Mouse (Mus musculus): Measurements from ENCODE around the gene Casq2. TPM values are rescaled to one million over a fixed set of nuclear protein-coding genes. Genes with fewer than 3 reads are reported as not detected.

Gene Casq2
- polyA plus RNA-seq, 1 experiment from 2014 or later, result 15.5 TPM

DNA sequence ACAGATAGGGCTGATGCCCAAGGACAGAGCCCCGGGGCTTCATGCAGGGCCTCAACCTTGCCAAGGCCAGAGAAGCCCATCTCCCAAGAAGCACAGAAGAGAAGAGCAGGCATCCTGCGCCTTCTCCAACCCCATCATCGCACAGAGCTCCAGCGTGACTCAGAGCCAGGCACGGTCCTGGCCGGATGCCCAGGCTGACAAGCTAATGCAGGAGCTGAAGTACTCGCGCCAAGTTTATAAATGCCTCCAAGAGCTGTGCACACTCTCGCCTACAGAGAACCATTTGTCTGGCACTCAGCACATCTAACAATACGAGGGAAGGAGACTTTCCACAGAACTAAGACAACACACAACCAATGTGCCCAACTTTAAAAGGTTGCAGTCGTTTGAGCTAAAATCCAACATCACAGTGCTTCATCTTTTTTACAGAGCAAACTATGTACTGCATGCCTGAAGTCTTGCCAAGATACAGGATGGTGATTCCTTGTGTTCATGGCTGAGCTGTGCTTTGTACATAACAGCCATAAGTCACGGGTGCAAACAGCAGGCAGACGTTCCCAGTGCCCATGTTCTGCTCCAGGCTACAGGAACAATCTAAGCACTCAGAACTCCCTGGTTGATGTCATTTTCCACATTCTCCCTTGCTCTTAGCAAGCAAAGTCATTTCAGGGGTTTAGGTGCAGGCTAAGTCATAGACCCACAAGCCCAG is 83.1 kb downstream of the Casq2 start:
- Histone ChIP-seq H3K27ac (ENCODE audit: low read length) (peak overlapping the region; percentile 81), H3K4me1 (replicated peaks; ENCODE audit: control insufficient read depth, insufficient read depth, low read length) (peaks cover 31% of the 10 kb centered on the region), H3K9ac (ENCODE audit: low read length) (peak overlapping the region; percentile 53; the same call in 1 of the 2 replicates), H3K36me3 (ENCODE audit: control insufficient read depth, insufficient read depth, low read length) (peaks cover 8% of the 10 kb centered on the region; the same call in 1 of the 2 replicates), H3K27me3 (ENCODE audit: control insufficient read depth, insufficient read depth, low read depth, low read length) (no peaks in the 10 kb centered on the region), H3K9me3 (ENCODE audit: control insufficient read depth, low read length) (no peaks in the 10 kb centered on the region), H3K4me2 (ENCODE audit: low read depth, low read length) (peak overlapping the region; percentile 10; the same call in 1 of the 2 replicates), H3K4me3 (ENCODE audit: low read length) (no peak overlapping the region)
- WGBS, result 10% methylated on average over 13 of the region's 13 CpGs
- peak; percentile 98 for ATAC-seq (ENCODE audit: low read depth)

DNA sequence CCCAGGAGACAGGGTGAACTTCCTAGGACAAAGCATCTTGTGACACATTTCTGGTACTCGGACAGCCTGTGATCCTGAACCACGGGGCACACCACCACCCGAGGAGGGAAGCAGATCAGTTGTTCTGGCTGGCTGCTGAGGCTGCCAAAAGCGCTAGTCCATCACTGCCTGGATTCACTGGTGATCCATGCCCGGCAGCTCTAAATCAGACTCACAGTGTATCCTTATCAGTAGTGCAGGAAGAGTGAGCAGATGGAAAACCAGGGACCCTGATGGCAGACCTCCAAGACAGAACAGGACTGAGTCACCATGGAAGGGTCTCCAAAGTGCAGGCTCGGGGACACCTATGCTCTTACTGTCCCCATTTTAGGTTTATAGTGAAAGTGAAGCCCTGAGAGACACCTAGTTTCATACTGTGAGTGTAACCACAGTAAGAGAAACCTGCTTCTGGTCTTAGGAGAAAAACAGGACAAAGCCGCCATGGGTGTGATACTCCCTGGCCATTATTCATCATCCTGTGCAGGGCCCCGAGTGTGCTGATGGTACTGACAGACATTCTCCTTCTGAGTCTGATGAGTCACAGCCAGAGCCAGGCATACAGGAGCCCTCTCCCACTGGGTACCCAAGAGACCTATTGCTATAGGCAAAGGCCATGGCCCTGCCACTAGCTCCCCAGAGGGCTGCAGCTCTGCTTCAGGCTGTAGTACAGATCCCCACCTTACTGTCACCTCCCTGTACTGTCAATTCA is 88.1 kb downstream of the Casq2 start:
- H3K36me3 ChIP-seq (ENCODE audit: control insufficient read depth, insufficient read depth, low read length), result peaks cover 3% of the 10 kb centered on the region; the same call in 1 of the 2 replicates
- no peak overlapping the region for H3K4me2 ChIP-seq (ENCODE audit: low read depth, low read length)
- no peak overlapping the region for H3K27ac ChIP-seq (ENCODE audit: low read length)
- peaks cover 15% of the 10 kb centered on the region for H3K4me1 ChIP-seq (replicated peaks; ENCODE audit: control insufficient read depth, insufficient read depth, low read length)
- no peak overlapping the region for H3K9ac ChIP-seq (ENCODE audit: low read length)
- no peaks in the 10 kb centered on the region for H3K9me3 ChIP-seq (ENCODE audit: control insufficient read depth, low read length)
- H3K27me3 ChIP-seq (ENCODE audit: control insufficient read depth, insufficient read depth, low read depth, low read length), result no peaks in the 10 kb centered on the region
- no peak overlapping the region for H3K4me3 ChIP-seq (ENCODE audit: low read length)
- WGBS, result 49% methylated on average over 8 of the region's 8 CpGs
- no peak for ATAC-seq (ENCODE audit: low read depth)

- Histone ChIP-seq H3K4me1 (replicated peaks; ENCODE audit: control insufficient read depth, insufficient read depth, low read length) (peaks cover 4% of the 10 kb centered on the region; the same call in 1 of the 2 replicates), H3K9ac (ENCODE audit: low read length) (no peak overlapping the region), H3K4me2 (ENCODE audit: low read depth, low read length) (no peak overlapping the region), H3K27ac (ENCODE audit: low read length) (no peak overlapping the region), H3K36me3 (ENCODE audit: control insufficient read depth, insufficient read depth, low read length) (peaks cover 3% of the 10 kb centered on the region; the same call in 1 of the 2 replicates), H3K27me3 (ENCODE audit: control insufficient read depth, insufficient read depth, low read depth, low read length) (no peaks in the 10 kb centered on the region), H3K9me3 (ENCODE audit: control insufficient read depth, low read length) (no peaks in the 10 kb centered on the region), H3K4me3 (ENCODE audit: low read length) (no peak overlapping the region)
- WGBS, result 86% methylated on average over 17 of the region's 18 CpGs
- ATAC-seq (ENCODE audit: low read depth), result no peak
Measured at GRCm38 (mm10) chr3:102175701-102176100, 89.5 kb downstream of the Casq2 start.

- Histone ChIP-seq H3K4me2 (ENCODE audit: low read depth, low read length) (no peak overlapping the region), H3K4me1 (replicated peaks; ENCODE audit: control insufficient read depth, insufficient read depth, low read length) (peaks cover 2% of the 10 kb centered on the region; the same call in 1 of the 2 replicates), H3K9ac (ENCODE audit: low read length) (no peak overlapping the region), H3K27me3 (ENCODE audit: control insufficient read depth, insufficient read depth, low read depth, low read length) (no peaks in the 10 kb centered on the region), H3K36me3 (ENCODE audit: control insufficient read depth, insufficient read depth, low read length) (peaks cover 4% of the 10 kb centered on the region; the same call in 1 of the 2 replicates), H3K27ac (ENCODE audit: low read length) (no peak overlapping the region), H3K4me3 (ENCODE audit: low read length) (no peak overlapping the region), H3K9me3 (ENCODE audit: control insufficient read depth, low read length) (no peaks in the 10 kb centered on the region)
- ATAC-seq (ENCODE audit: low read depth), result no peak
- WGBS, result 71% methylated on average over 5 of the region's 5 CpGs
Measured at GRCm38 (mm10) chr3:102176116-102176515, 89.9 kb downstream of the Casq2 start.

DNA sequence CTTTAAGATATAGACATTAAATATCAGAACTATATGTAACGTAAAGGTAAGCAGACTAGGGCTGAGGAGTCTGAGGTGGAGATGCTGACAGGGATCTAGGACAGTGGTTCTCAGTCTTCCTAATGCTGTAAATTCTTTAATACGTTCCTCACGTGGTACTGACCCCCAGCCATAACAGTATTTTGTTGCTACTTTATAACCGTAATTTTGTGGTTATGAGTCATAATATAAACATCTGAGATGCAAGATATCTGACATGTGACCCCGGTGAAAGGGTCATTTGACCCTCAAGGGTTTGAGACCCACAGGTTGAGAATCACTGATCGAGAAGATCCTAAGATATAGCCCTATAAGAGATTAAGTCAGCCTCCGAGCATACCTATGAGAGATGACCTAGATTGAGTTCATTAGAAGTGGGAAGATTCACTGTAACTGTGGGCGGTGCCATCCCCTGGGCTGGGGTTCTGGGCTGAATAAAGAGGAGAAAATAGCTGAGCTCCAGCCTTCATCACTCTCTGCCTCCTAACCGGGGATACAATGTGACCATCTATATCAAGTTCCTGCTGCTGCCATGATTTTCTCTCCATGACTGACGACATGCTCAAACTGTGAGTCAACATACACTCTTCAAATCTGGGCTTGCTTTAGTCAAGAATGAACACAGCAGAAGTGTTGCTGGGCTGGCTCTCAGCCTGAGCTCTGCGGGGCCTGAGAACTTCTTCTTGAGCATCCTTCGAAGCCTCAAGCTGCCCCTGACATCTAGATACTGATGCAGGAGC is 91.8 kb downstream of the Casq2 start:
- 92% methylated on average over 12 of the region's 12 CpGs for WGBS

DNA sequence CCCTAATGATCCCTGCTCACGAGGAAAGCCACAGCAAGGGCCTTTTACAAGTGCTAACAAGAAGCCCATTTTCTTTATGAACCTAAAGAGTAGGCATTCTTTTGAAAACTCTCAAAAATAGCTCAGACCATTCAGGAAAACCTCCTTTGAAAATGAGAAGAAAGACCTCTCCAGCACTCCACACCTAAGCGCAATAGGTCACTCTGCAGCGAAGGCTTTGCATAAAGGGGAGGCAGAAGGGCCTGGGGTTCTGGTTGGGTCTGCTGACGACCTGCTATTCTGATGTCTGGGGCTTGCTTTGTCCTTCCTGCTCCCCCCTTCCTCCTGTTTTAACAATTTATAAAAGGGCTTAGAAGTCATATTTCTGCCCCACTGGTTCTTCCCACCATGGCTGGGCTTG is 93.7 kb downstream of the Casq2 start:
- H3K27ac ChIP-seq (ENCODE audit: low read length), result no peak overlapping the region
- no peaks in the 10 kb centered on the region for H3K4me1 ChIP-seq (replicated peaks; ENCODE audit: control insufficient read depth, insufficient read depth, low read length)
- 76% methylated on average over 4 of the region's 4 CpGs for WGBS
- ATAC-seq (ENCODE audit: low read depth), result no peak
- no peak overlapping the region for H3K4me2 ChIP-seq (ENCODE audit: low read depth, low read length)
- no peak overlapping the region for H3K4me3 ChIP-seq (ENCODE audit: low read length)
- no peaks in the 10 kb centered on the region for H3K27me3 ChIP-seq (ENCODE audit: control insufficient read depth, insufficient read depth, low read depth, low read length)
- H3K36me3 ChIP-seq (ENCODE audit: control insufficient read depth, insufficient read depth, low read length), result peaks cover 20% of the 10 kb centered on the region; the same call in 1 of the 2 replicates
- H3K9ac ChIP-seq (ENCODE audit: low read length), result no peak overlapping the region
- H3K9me3 ChIP-seq (ENCODE audit: control insufficient read depth, low read length), result peaks cover 4% of the 10 kb centered on the region

More for the DNA sequence above, 91.8 kb downstream of the Casq2 start:
- peaks cover 4% of the 10 kb centered on the region for H3K9me3 ChIP-seq (ENCODE audit: control insufficient read depth, low read length)
- peaks cover 13% of the 10 kb centered on the region; the same call in 1 of the 2 replicates for H3K36me3 ChIP-seq (ENCODE audit: control insufficient read depth, insufficient read depth, low read length)
- no peak for ATAC-seq (ENCODE audit: low read depth)
- H3K4me1 ChIP-seq (replicated peaks; ENCODE audit: control insufficient read depth, insufficient read depth, low read length), result no peaks in the 10 kb centered on the region
- no peaks in the 10 kb centered on the region for H3K27me3 ChIP-seq (ENCODE audit: control insufficient read depth, insufficient read depth, low read depth, low read length)
- H3K9ac ChIP-seq (ENCODE audit: low read length), result no peak overlapping the region
- H3K27ac ChIP-seq (ENCODE audit: low read length), result no peak overlapping the region
- no peak overlapping the region for H3K4me2 ChIP-seq (ENCODE audit: low read depth, low read length)
- H3K4me3 ChIP-seq (ENCODE audit: low read length), result no peak overlapping the region

DNA sequence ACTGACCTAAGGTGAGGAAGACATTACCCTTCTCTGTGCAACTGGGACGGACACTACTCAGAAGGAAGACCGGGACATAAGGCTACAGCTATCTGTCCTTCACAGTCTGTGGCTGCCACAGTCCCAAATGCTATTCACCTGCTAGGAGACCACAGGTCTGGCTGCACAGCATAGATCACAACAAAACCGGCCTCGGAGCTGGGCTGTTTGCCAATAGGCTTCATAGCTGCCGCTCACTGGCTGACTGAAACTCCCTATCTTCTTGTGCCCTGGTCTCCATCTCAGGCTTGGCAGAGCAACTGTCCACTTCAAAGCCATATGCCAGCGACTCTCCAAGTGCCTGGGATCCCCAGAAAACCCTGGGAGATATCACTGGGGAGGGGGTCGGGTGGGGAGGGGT is 94.5 kb downstream of the Casq2 start:
- Histone ChIP-seq H3K4me1 (replicated peaks; ENCODE audit: control insufficient read depth, insufficient read depth, low read length) (no peaks in the 10 kb centered on the region), H3K4me3 (ENCODE audit: low read length) (no peak overlapping the region), H3K27ac (ENCODE audit: low read length) (no peak overlapping the region), H3K27me3 (ENCODE audit: control insufficient read depth, insufficient read depth, low read depth, low read length) (no peaks in the 10 kb centered on the region), H3K9me3 (ENCODE audit: control insufficient read depth, low read length) (peaks cover 4% of the 10 kb centered on the region), H3K9ac (ENCODE audit: low read length) (no peak overlapping the region), H3K4me2 (ENCODE audit: low read depth, low read length) (no peak overlapping the region), H3K36me3 (ENCODE audit: control insufficient read depth, insufficient read depth, low read length) (peaks cover 20% of the 10 kb centered on the region; the same call in 1 of the 2 replicates)
- WGBS, result 67% methylated on average over 7 of the region's 7 CpGs
- no peak; the same call in 1 of the 2 replicates for ATAC-seq (ENCODE audit: low read depth)

DNA sequence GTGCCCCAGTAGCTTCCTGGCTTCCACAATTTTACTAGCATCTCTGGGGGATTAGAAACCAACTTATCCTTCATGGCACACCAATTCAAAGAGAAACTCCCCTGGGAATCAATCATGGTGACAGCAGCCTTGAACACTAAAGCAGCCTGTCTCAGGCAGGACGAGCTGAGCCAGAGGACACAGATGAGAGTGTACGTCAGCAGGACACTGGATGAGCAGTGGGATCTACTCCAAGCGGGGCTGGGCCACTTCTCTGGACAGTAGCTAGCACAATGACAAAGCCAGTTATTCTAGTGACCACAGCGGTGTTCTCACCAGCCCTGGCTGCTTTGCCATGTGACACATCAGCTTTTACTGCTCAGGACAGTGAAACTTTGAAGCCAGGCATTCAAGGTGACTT is 95.0 kb downstream of the Casq2 start:
- no peak for ATAC-seq (ENCODE audit: low read depth)
- no peak overlapping the region for H3K9ac ChIP-seq (ENCODE audit: low read length)
- WGBS, result 81% methylated on average over 4 of the region's 4 CpGs
- peaks cover 20% of the 10 kb centered on the region; the same call in 1 of the 2 replicates for H3K36me3 ChIP-seq (ENCODE audit: control insufficient read depth, insufficient read depth, low read length)
- no peaks in the 10 kb centered on the region for H3K4me1 ChIP-seq (replicated peaks; ENCODE audit: control insufficient read depth, insufficient read depth, low read length)
- no peak overlapping the region for H3K27ac ChIP-seq (ENCODE audit: low read length)
- no peak overlapping the region for H3K4me2 ChIP-seq (ENCODE audit: low read depth, low read length)
- peaks cover 4% of the 10 kb centered on the region for H3K9me3 ChIP-seq (ENCODE audit: control insufficient read depth, low read length)
- H3K27me3 ChIP-seq (ENCODE audit: control insufficient read depth, insufficient read depth, low read depth, low read length), result no peaks in the 10 kb centered on the region
- H3K4me3 ChIP-seq (ENCODE audit: low read length), result no peak overlapping the region
